Mouse (Mus musculus): ENCODE data around the gene Meis2. TPM values are rescaled to one million over a fixed set of nuclear protein-coding genes. Genes with fewer than 3 reads are reported as not detected.

The Meis2 gene
- polyA plus RNA-seq, 1 experiment from 2014 or later: 51.4 TPM

DNA sequence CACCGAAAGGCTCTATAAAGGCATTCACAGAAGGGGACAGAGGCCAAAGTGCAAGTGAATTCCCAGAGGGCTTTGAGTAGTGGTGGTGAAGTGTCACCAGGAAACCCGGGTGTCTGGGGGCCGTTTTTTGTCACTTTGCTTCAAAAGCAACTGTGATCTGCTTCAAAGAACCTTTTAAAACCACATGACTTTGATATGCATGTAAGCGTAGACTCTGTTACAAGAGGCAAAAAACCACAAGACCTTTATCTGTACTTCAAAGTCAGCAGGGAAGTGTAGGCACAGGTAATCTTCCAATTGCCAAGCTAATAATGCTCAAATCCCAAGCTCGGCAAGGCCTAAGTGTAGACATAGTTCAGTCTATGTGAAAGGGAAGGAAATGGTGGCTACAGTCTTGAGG, 87.0 kb downstream of the Meis2 start:
- no peaks in the 10 kb centered on the region for H3K9me3 ChIP-seq (ENCODE audit: control insufficient read depth, low read length)
- no peak overlapping the region for H3K4me3 ChIP-seq (ENCODE audit: low read depth, low read length)
- no peaks in the 10 kb centered on the region for H3K36me3 ChIP-seq (ENCODE audit: control insufficient read depth, insufficient read depth, low read length)
- no peaks in the 10 kb centered on the region for H3K27me3 ChIP-seq (ENCODE audit: control insufficient read depth, insufficient read depth, low read length)
- H3K4me1 ChIP-seq (ENCODE audit: control insufficient read depth, insufficient read depth, low read length): no peaks in the 10 kb centered on the region
- no peak overlapping the region for H3K27ac ChIP-seq (replicated peaks; ENCODE audit: low read depth, low read length)
- no peak overlapping the region for H3K9ac ChIP-seq (ENCODE audit: low read length)
- DNase-seq (ENCODE audit: low spot score) (no peak), ATAC-seq (ENCODE audit: insufficient number of reproducible peaks, low FRiP score, low TSS enrichment, low read depth) (no peak)
- H3K4me2 ChIP-seq (ENCODE audit: low read depth, severe bottlenecking): no peak overlapping the region
- WGBS: 35% methylated on average over 5 of the region's 5 CpGs

DNA sequence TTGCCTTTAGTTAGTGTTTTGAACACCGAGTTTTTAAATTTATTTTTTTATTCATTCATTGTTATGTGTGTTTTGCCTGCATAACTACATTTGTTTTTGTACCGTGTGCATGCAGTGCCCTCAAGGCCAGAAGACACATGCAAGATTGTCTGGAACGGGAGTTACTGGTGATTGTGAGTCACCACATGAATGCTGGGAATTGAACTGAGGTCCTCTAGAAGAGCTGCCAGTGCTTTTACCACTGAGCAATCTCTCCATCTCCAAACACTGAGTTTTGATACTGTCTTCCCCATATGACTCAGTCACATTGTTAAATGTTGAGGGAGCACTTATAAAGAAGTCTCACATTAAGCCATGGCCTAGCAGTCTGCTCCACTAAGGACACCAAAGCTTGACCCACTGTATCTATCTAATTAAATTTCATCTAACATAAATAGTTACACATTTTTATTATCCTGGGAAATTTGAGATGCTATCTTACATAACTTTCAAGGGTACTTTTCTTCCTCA, 94.3 kb downstream of the Meis2 start:
- no peaks in the 10 kb centered on the region for H3K9me3 ChIP-seq (ENCODE audit: control insufficient read depth, low read length)
- WGBS: 88% methylated on average over 3 of the region's 3 CpGs
- no peak overlapping the region for H3K9ac ChIP-seq (ENCODE audit: low read length)
- H3K4me1 ChIP-seq (ENCODE audit: control insufficient read depth, insufficient read depth, low read length): no peaks in the 10 kb centered on the region
- no peaks in the 10 kb centered on the region for H3K27me3 ChIP-seq (ENCODE audit: control insufficient read depth, insufficient read depth, low read length)
- ATAC-seq (ENCODE audit: insufficient number of reproducible peaks, low FRiP score, low TSS enrichment, low read depth): no peak
- DNase-seq (ENCODE audit: low spot score): no peak
- no peak overlapping the region for H3K4me2 ChIP-seq (ENCODE audit: low read depth, severe bottlenecking)
- no peak overlapping the region for H3K27ac ChIP-seq (replicated peaks; ENCODE audit: low read depth, low read length)
- H3K4me3 ChIP-seq (ENCODE audit: low read depth, low read length): no peak overlapping the region
- no peaks in the 10 kb centered on the region for H3K36me3 ChIP-seq (ENCODE audit: control insufficient read depth, insufficient read depth, low read length)

DNA sequence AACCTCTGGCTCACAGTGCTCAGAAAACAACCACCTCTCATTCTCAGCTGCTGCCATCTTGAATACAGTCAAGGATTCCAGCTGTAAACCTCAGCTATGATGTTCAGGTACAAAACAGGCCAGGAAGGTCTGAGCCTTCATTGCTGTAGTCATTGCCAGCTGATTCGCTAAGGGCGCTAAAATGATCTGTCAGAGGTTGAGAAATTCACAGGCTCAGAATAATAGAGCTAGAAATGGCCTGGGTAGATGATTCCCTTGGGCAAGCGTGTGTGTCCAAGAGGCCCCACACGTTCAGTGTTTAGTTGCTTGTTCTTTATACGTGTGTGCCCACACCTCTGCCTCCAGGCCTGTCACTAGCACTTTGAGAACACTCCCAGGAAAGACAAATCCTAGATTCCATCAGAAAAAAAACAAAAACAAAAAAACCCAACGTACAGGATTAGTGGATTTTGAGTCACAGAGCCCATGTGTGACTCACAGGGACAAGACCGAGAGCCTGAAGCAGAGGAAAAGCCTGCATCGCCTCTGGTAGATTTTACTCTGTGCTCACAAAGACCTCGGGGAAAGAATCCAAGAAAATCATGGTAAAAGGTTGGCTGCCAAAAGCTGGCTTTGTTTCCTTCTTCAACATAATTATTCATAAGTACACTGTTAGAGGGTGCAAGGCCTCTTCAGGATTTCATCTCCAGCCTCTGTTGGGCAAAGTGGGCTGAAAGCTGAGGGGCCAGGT, 95.4 kb downstream of the Meis2 start:
- 92% methylated on average over 9 of the region's 9 CpGs for WGBS
- DNase-seq (ENCODE audit: low spot score): no peak
- H3K4me1 ChIP-seq (ENCODE audit: control insufficient read depth, insufficient read depth, low read length): no peaks in the 10 kb centered on the region
- no peak for ATAC-seq (ENCODE audit: insufficient number of reproducible peaks, low FRiP score, low TSS enrichment, low read depth)
- no peak overlapping the region for H3K4me2 ChIP-seq (ENCODE audit: low read depth, severe bottlenecking)
- no peak overlapping the region for H3K27ac ChIP-seq (replicated peaks; ENCODE audit: low read depth, low read length)
- no peak overlapping the region for H3K9ac ChIP-seq (ENCODE audit: low read length)
- H3K4me3 ChIP-seq (ENCODE audit: low read depth, low read length): no peak overlapping the region
- H3K9me3 ChIP-seq (ENCODE audit: control insufficient read depth, low read length): no peaks in the 10 kb centered on the region
- H3K27me3 ChIP-seq (ENCODE audit: control insufficient read depth, insufficient read depth, low read length): no peaks in the 10 kb centered on the region
- H3K36me3 ChIP-seq (ENCODE audit: control insufficient read depth, insufficient read depth, low read length): no peaks in the 10 kb centered on the region

DNA sequence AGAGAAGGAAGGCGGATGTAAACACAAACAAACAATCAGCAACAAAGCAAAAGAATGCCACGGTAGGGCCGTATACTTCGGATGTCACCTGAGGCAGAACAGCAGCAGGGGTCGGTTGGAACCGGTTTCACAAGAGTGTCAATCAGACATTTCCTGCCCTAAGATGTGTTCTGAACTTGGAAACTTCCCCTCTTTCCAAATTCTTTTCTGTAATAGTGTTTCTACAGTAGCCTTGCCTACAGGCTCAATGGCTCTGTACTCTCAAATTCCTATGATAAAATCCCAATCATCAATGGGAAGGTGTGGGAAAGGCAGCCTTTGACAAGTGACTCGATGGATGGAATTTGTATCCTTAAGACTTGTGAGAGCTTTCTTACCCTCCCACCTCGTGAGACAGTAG, 96.4 kb downstream of the Meis2 start:
- Histone ChIP-seq H3K27me3 (ENCODE audit: control insufficient read depth, insufficient read depth, low read length) (no peaks in the 10 kb centered on the region), H3K4me3 (ENCODE audit: low read depth, low read length) (no peak overlapping the region), H3K9me3 (ENCODE audit: control insufficient read depth, low read length) (no peaks in the 10 kb centered on the region), H3K27ac (replicated peaks; ENCODE audit: low read depth, low read length) (no peak overlapping the region), H3K9ac (ENCODE audit: low read length) (no peak overlapping the region), H3K4me2 (ENCODE audit: low read depth, severe bottlenecking) (no peak overlapping the region), H3K4me1 (ENCODE audit: control insufficient read depth, insufficient read depth, low read length) (no peaks in the 10 kb centered on the region), H3K36me3 (ENCODE audit: control insufficient read depth, insufficient read depth, low read length) (no peaks in the 10 kb centered on the region)
- WGBS: 64% methylated on average over 8 of the region's 8 CpGs
- DNase-seq (ENCODE audit: low spot score) (no peak), ATAC-seq (ENCODE audit: insufficient number of reproducible peaks, low FRiP score, low TSS enrichment, low read depth) (no peak)

DNA sequence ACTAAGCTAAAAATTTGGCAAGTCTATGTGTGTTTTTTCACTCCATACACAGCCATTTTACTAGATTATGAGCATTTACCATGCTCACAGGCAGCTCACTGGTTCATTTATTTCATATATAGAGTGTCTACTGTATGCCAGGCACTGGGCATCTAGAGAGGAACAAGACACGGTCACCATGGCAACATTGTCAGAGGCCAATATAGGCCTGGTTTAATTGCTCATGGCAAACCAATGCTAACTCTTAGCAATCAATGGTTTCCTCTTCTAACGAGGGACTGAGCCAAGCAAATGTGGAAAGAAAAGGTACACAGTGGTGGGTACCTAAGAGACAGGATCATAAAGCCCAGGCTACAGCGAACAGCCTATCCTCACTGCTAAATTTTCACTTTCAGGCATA, 100.7 kb downstream of the Meis2 start:
- no peak overlapping the region for H3K27ac ChIP-seq (replicated peaks; ENCODE audit: low read depth, low read length)
- DNase-seq (ENCODE audit: low spot score): no peak
- ATAC-seq (ENCODE audit: insufficient number of reproducible peaks, low FRiP score, low TSS enrichment, low read depth): no peak
- H3K4me2 ChIP-seq (ENCODE audit: low read depth, severe bottlenecking): no peak overlapping the region
- no peak overlapping the region for H3K4me3 ChIP-seq (ENCODE audit: low read depth, low read length)
- no peaks in the 10 kb centered on the region for H3K27me3 ChIP-seq (ENCODE audit: control insufficient read depth, insufficient read depth, low read length)
- H3K9me3 ChIP-seq (ENCODE audit: control insufficient read depth, low read length): no peaks in the 10 kb centered on the region
- H3K9ac ChIP-seq (ENCODE audit: low read length): no peak overlapping the region
- 79% methylated on average over 3 of the region's 3 CpGs for WGBS
- H3K4me1 ChIP-seq (ENCODE audit: control insufficient read depth, insufficient read depth, low read length): no peaks in the 10 kb centered on the region
- H3K36me3 ChIP-seq (ENCODE audit: control insufficient read depth, insufficient read depth, low read length): no peaks in the 10 kb centered on the region

DNA sequence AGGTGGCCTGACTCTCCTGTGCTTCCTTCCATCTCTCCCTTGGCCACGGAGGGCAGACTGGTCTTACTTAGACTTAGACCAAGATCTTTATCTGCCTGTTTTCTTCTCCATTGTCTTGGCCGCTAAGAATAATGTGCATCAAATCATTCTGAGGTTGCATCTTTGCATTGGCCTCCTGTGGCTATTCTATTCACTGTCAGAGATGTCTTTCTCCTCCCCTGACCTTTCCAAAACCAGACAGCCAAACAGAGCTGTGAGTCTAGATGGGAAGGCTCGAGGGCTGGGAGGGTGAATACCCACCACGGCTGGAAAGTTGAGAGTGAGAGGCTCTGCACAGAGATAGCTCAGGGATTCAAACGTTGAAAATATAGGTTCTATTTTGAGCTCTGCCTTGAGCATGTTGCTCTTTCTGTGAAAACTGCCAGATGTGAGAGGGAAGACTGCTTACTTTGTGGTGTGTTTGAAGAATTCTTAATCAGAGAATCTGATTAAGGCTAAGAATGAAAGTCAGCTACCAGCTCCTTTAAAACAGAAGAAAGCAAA, 102.3 kb downstream of the Meis2 start:
- Histone ChIP-seq H3K9me3 (ENCODE audit: control insufficient read depth, low read length) (no peaks in the 10 kb centered on the region), H3K9ac (ENCODE audit: low read length) (no peak overlapping the region), H3K4me3 (ENCODE audit: low read depth, low read length) (no peak overlapping the region), H3K36me3 (ENCODE audit: control insufficient read depth, insufficient read depth, low read length) (no peaks in the 10 kb centered on the region), H3K27ac (replicated peaks; ENCODE audit: low read depth, low read length) (no peak overlapping the region), H3K4me2 (ENCODE audit: low read depth, severe bottlenecking) (no peak overlapping the region), H3K4me1 (ENCODE audit: control insufficient read depth, insufficient read depth, low read length) (no peaks in the 10 kb centered on the region), H3K27me3 (ENCODE audit: control insufficient read depth, insufficient read depth, low read length) (no peaks in the 10 kb centered on the region)
- DNase-seq (ENCODE audit: low spot score) (no peak), ATAC-seq (ENCODE audit: insufficient number of reproducible peaks, low FRiP score, low TSS enrichment, low read depth) (no peak)
- 64% methylated on average over 5 of the region's 5 CpGs for WGBS

DNA sequence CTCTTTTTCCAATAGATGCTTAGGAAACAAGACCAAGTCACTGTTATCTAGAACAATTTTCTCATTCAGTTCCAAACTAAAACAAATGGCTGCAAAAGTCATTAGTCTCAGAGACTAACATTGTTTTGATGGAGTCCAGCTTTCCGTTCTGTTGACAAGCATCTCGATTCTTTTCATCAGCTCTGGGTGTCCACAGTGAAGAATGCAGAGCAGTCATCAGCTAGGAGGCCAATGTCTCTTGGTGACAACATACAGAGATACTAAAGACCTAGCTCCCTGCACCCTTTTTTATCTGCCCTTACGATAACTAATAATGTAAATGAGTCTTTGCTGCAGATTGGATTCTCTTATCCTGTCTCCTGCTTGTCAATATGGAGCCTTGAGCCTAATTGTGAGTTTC, 102.9 kb downstream of the Meis2 start:
- 86% methylated on average over 3 of the region's 3 CpGs for WGBS
- Histone ChIP-seq H3K36me3 (ENCODE audit: control insufficient read depth, insufficient read depth, low read length) (no peaks in the 10 kb centered on the region), H3K4me2 (ENCODE audit: low read depth, severe bottlenecking) (no peak overlapping the region), H3K27ac (replicated peaks; ENCODE audit: low read depth, low read length) (no peak overlapping the region), H3K9ac (ENCODE audit: low read length) (no peak overlapping the region), H3K27me3 (ENCODE audit: control insufficient read depth, insufficient read depth, low read length) (no peaks in the 10 kb centered on the region), H3K4me3 (ENCODE audit: low read depth, low read length) (no peak overlapping the region), H3K4me1 (ENCODE audit: control insufficient read depth, insufficient read depth, low read length) (no peaks in the 10 kb centered on the region), H3K9me3 (ENCODE audit: control insufficient read depth, low read length) (no peaks in the 10 kb centered on the region)
- ATAC-seq (ENCODE audit: insufficient number of reproducible peaks, low FRiP score, low TSS enrichment, low read depth) (no peak), DNase-seq (ENCODE audit: low spot score) (no peak)

DNA sequence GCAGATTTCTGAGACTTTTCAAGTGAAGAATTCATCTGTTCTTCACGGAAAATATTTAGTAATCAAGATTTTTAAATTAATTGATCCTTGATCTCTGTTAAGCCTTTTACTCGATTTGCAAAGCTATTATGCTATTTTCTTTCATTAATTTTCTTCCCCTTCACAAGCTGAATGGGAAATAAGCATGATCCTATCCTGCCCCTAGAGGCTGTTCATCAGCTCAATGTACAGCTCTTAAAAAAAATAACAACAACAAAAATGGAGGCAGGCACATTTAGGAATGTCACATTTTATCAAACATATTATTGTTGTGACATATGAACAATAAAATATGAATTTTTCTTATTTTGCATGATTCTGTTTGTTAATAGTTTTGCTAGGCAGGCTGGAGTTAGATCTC, 103.5 kb downstream of the Meis2 start:
- Histone ChIP-seq H3K27ac (replicated peaks; ENCODE audit: low read depth, low read length) (no peak overlapping the region), H3K27me3 (ENCODE audit: control insufficient read depth, insufficient read depth, low read length) (no peaks in the 10 kb centered on the region), H3K4me3 (ENCODE audit: low read depth, low read length) (no peak overlapping the region), H3K9ac (ENCODE audit: low read length) (no peak overlapping the region), H3K36me3 (ENCODE audit: control insufficient read depth, insufficient read depth, low read length) (no peaks in the 10 kb centered on the region), H3K4me2 (ENCODE audit: low read depth, severe bottlenecking) (no peak overlapping the region), H3K9me3 (ENCODE audit: control insufficient read depth, low read length) (no peaks in the 10 kb centered on the region), H3K4me1 (ENCODE audit: control insufficient read depth, insufficient read depth, low read length) (no peaks in the 10 kb centered on the region)
- DNase-seq (ENCODE audit: low spot score): no peak
- WGBS: 77% methylated on average over 2 of the region's 2 CpGs
- no peak for ATAC-seq (ENCODE audit: insufficient number of reproducible peaks, low FRiP score, low TSS enrichment, low read depth)

DNA sequence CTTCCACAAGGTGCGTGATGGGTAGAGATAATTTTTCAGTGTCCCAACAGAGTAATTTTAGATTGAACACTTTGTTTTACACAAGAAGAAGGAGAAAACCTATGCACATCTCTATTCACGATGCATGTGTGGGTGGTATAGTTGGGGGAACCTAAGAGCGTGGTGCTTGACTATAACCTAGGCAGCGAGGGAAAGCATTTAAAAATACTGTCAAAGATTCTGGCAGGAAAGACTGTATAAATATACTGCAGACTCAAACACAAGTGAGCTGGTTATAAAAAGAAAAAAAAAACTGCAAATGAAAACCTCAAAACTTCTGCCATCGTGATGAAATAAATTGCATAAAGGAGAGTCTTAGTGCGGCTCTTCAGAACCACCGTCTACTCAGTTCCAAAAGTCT, 105.0 kb downstream of the Meis2 start:
- Histone ChIP-seq H3K9me3 (ENCODE audit: control insufficient read depth, low read length) (no peaks in the 10 kb centered on the region), H3K4me3 (ENCODE audit: low read depth, low read length) (no peak overlapping the region), H3K4me2 (ENCODE audit: low read depth, severe bottlenecking) (no peak overlapping the region), H3K9ac (ENCODE audit: low read length) (no peak overlapping the region), H3K27me3 (ENCODE audit: control insufficient read depth, insufficient read depth, low read length) (no peaks in the 10 kb centered on the region), H3K4me1 (ENCODE audit: control insufficient read depth, insufficient read depth, low read length) (no peaks in the 10 kb centered on the region), H3K27ac (replicated peaks; ENCODE audit: low read depth, low read length) (no peak overlapping the region), H3K36me3 (ENCODE audit: control insufficient read depth, insufficient read depth, low read length) (no peaks in the 10 kb centered on the region)
- ATAC-seq (ENCODE audit: insufficient number of reproducible peaks, low FRiP score, low TSS enrichment, low read depth) (no peak), DNase-seq (ENCODE audit: low spot score) (no peak)
- WGBS: 91% methylated on average over 7 of the region's 7 CpGs

Data from limb, embryonic 11.5 days (tissue).